Mouse (Mus musculus) gastrocnemius, postnatal 36 days (tissue): ENCODE results near the gene Gm21936. TPM values are rescaled to one million over a fixed set of nuclear protein-coding genes. Genes with fewer than 3 reads are reported as not detected.
"Not testable (repeated sequence)": the region's sequence is repeated elsewhere in the genome, so short reads cannot be mapped to it uniquely, and the experiment has no call there.

ENCODE experiments used
- DNase-seq, 2 experiments: peaks; one replicate each; pipeline ENCODE4 v3.0.0; 2022
- intact Hi-C: fragments of 180-260 bp; cut with DNase I; formaldehyde crosslinking; loops from one replicate; pipeline ENCODE4 v1.15.1; 2025
- long read RNA-seq, 2 experiments: library from polyadenylated mRNA; stranded (forward); transcript quantifications; one replicate each; pipeline ENCODE4 v2.0.0; 2021
- total RNA-seq, 2 experiments: library from RNA; stranded (reverse); gene quantifications; 2 replicates each; pipeline ENCODE4 v1.2.3; 2021

Gene Gm21936
- not detected for total RNA-seq
- long read RNA-seq, experiment 1 = 0 reads
- long read RNA-seq, experiment 2 = 0 reads

DNA sequence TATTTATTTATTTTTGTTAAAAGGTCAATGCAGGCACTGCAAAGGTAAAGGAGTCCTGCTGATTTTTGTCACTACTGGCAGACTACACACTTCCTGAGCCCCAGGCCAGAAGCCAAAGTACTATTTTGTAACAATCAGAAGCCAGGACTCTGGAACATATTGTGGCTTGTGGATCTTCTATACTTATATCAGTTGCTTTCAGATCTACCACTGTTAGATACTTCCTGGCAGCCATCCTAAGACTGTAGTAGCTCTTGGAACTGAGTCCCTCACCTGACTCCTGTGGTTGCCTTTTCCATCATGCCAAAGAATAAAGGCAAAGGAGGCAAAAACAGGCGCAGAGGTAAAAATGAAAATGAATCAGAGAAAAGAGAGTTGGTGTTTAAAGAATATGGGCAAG is at the start of gene Gm21936:
Gm21936 (plus strand) TSS at position 301 of the 400 bp plus-strand sequence.
- intact Hi-C loops, DNase-seq: not testable (repeated sequence)

- intact Hi-C loops, DNase-seq: not testable (repeated sequence)
Measured at GRCm38 (mm10) chr12:87775655-87776054, 19.7 kb upstream of the Gm21936 start, which contains the start of gene Gm21319. TSS of gene Gm21319 (minus strand) at chr12:87775755.

- DNase-seq, intact Hi-C loops: not testable (repeated sequence)
Measured at GRCm38 (mm10) chr12:87797971-87798370, 2.7 kb downstream of the Gm21936 start.

DNA sequence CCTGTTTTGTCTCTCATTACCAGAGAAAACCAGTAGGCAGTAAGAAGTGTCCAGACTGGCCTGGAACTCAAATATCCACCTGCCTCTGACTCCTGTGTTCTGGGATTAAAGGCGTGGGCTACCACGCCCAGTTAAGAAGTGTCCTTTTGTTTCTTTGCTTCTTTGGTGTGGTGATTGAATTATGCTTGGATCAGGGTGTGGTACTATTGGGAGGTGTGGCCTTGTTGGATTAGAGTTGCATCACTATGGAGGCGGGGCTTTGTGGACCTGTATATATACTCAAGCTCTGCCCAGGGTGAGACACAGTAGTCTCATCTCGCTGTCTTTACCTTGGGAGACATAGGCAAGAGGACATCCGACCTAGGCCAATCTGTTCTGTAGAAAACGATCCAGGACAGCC is 21.0 kb downstream of the Gm21936 start, which contains the start of gene BB287469:
BB287469 (plus strand) TSS at position 301 of the 400 bp plus-strand sequence.
- DNase-seq, intact Hi-C loops: not testable (repeated sequence)

DNA sequence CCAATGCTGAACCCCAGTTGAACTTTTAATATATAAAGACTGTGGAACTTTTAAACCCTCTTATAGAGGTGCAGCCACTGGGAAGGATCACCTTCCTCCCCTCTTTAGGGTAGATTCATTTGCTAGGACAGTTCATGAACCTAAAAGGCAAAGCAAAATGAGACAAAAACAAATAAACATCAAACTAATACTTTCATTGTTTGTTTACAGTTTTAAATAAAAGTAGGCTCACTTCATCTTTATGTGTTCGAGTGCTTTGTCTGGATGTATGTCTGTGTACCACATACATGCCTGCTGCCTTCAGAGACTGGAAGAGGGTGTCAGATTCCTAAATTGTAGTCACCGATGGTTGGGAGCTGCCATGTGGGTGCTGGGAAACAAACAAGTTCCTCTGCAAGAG is 46.9 kb downstream of the Gm21936 start, which contains the start of gene Gm2001:
Gm2001 (minus strand) TSS at position 101 of the 400 bp plus-strand sequence.
- intact Hi-C loops, DNase-seq: not testable (repeated sequence)

Other genes starting within 250 kb of the Gm21936 start
- not detected for gene Oog1, start 192.8 kb upstream of the Gm21936 start, total RNA-seq
- gene Gm4027, start 176.6 kb upstream of the Gm21936 start, total RNA-seq = not detected
- not detected for gene Gm16381, start 150.9 kb upstream of the Gm21936 start, total RNA-seq
- gene Gm21319, start 19.8 kb upstream of the Gm21936 start, total RNA-seq = not detected
- gene BB287469, start 21.1 kb downstream of the Gm21936 start, total RNA-seq = not detected
- not detected for gene Gm2001, start 46.8 kb downstream of the Gm21936 start, total RNA-seq
- not detected for gene Gm2016, start 78.6 kb downstream of the Gm21936 start, total RNA-seq
- not detected for gene Gm2022, start 99.9 kb downstream of the Gm21936 start, total RNA-seq
- gene Gm2035, start 124.3 kb downstream of the Gm21936 start, total RNA-seq = not detected
- not detected for gene Gm2042, start 158.6 kb downstream of the Gm21936 start, total RNA-seq
- not detected for gene Gm2075, start 216.3 kb downstream of the Gm21936 start, total RNA-seq
- not detected for gene Gm6803, start 223.3 kb downstream of the Gm21936 start, total RNA-seq
- gene Gm2056, start 231.5 kb downstream of the Gm21936 start, total RNA-seq = not detected